Mouse (Mus musculus) thymus, adult 2 months (tissue): Measurements from ENCODE around the gene Klhl35.

Source experiments
- CTCF ChIP-seq: fragments of 200-500 bp; IDR thresholded peaks from 2 replicates; pipeline ENCODE4 v1.5.1; 2012; ENCODE audit warnings: mild to moderate bottlenecking, control low read depth, low read length, moderate library complexity, borderline replicate concordance; ENCODE audit not compliant: control insufficient read depth, poor library complexity, insufficient read depth; ENCODE audit errors: extremely low read depth
- POLR2A ChIP-seq: fragments of 200-500 bp; IDR thresholded peaks from 2 replicates; pipeline ENCODE4 v1.6.1; 2012; ENCODE audit warnings: mild to moderate bottlenecking, low read length, control low read depth, moderate library complexity; ENCODE audit not compliant: control insufficient read depth, poor library complexity, insufficient read depth; ENCODE audit errors: extremely low read depth

GRCm38 (mm10) chr7:99523121-99523520 is 57.3 kb downstream of the Klhl35 start:
- TF ChIP-seq POLR2A (no peak), CTCF (no peak)
